Mouse (Mus musculus): ENCODE data around the gene Sptbn2. TPM values are rescaled to one million over a fixed set of nuclear protein-coding genes. Genes with fewer than 3 reads are reported as not detected.
A peak's percentile ranks its signal among the peaks of the same experiment; 100 is the strongest.
"Not testable (repeated sequence)": the region's sequence is repeated elsewhere in the genome, so short reads cannot be mapped to it uniquely, and the experiment has no call there.

The Sptbn2 gene
- total RNA-seq, 2 experiments from 2014 or later, result 0.19 to 0.22 TPM

- DNase-seq, result no peak
- intact Hi-C loops (cut with DNase I), result no loop called here
Observed at GRCm38 (mm10) chr19:4720671-4721244, 9.8 kb downstream of the Sptbn2 start.

DNA sequence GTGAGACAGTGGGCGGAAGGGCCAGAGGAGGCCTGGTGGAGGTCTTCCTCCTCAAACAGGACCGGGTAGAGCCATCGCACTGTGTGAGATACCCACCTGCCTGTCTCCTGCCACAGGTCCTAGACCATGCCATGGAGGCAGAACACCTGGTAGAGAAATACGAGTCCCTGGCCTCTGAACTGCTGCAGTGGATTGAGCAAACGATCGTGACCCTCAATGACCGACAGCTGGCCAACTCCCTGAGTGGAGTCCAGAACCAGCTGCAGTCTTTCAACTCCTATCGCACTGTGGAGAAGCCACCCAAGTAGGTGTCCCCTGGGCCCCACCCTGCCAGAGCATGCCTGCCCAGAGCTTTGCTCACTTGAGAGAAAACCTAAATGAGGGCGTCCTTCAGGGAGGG lies 18.2 kb downstream of the Sptbn2 start:
- intact Hi-C loops (cut with DNase I), result no loop called here

GRCm38 (mm10) chr19:4733052-4733451 lies 22.1 kb downstream of the Sptbn2 start:
- intact Hi-C loops (cut with DNase I), result no loop called here
- DNase-seq, result no peak

More for the DNA sequence above, 18.2 kb downstream of the Sptbn2 start:
- DNase-seq, result no peak

- peak in 1 of 2 experiments; percentile 16 for DNase-seq
Observed at GRCm38 (mm10) chr19:4737866-4738265, 26.9 kb downstream of the Sptbn2 start.

DNA sequence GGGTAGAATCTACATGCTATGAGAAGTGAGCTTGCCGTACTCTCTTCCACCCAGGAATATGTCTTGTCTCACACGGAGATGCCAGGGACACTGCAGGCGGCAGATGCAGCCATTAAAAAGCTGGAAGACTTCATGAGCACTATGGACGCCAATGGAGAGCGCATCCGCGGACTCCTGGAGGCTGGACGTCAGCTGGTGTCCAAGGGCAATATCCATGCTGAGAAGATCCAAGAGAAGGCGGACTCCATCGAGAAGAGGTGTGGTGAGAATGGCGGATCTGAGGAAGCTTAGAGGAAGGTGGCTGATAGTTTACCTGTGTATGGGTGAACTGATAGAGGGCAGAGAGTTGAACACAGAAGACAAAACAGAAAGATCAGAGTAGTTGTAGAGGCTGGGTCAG lies 28.1 kb downstream of the Sptbn2 start:
- no peak for DNase-seq
- intact Hi-C loops (cut with DNase I), result no loop called here

More at GRCm38 (mm10) chr19:4737866-4738265, 26.9 kb downstream of the Sptbn2 start:
- intact Hi-C loops (cut with DNase I), result no loop called here

GRCm38 (mm10) chr19:4739762-4740161 lies 28.8 kb downstream of the Sptbn2 start:
- DNase-seq, result no peak
- intact Hi-C loops (cut with DNase I), result loop anchor here (1.0 kb wide), 1 partner anchor 110 kb away; no protein-coding TSS in a partner anchor

- intact Hi-C loops (cut with DNase I), result no loop called here
- no peak for DNase-seq
Observed at GRCm38 (mm10) chr19:4741482-4741881, 30.5 kb downstream of the Sptbn2 start.

DNA sequence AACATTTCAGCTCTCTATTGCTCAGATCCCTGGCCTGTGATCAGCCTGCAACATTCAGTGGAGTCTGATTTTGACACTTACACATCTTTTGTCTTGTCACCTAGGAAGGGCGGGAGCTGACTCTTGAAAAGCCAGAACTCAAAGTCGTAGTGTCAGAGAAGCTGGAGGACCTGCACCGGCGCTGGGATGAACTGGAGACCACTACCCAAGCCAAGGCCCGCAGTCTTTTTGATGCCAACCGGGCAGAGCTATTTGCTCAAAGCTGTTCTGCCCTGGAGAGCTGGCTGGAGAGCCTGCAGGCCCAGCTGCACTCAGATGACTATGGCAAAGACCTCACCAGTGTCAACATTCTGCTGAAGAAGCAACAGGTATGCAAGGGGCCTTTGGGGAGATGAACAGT lies 31.3 kb downstream of the Sptbn2 start:
- no peak for DNase-seq
- intact Hi-C loops (cut with DNase I), result no loop called here

- peak in 1 of 2 experiments; percentile 18 for DNase-seq
- intact Hi-C loops (cut with DNase I), result loop anchor here (1.0 kb wide), 1 partner anchor 246 kb away; no protein-coding TSS in a partner anchor
Observed at GRCm38 (mm10) chr19:4743524-4743923, 32.6 kb downstream of the Sptbn2 start.

- intact Hi-C loops (cut with DNase I), result no loop called here
- no peak for DNase-seq
Observed at GRCm38 (mm10) chr19:4744026-4744425, 33.1 kb downstream of the Sptbn2 start.

DNA sequence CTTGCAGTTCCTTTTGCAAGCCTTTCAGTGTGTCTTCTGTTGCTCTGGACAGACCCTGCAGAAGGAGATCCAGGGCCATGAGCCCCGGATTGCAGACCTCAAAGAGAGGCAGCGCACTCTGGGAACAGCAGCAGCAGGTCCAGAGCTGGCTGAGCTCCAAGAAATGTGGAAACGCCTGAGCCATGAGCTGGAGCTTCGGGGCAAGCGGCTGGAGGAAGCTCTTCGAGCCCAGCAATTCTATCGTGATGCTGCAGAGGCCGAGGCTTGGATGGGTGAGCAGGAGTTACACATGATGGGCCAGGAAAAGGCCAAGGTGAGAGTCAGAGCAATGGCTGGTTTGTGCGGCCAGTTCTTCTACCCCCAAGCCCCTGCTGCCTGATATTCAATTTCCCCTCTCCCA lies 34.1 kb downstream of the Sptbn2 start:
- intact Hi-C loops (cut with DNase I), result no loop called here

DNA sequence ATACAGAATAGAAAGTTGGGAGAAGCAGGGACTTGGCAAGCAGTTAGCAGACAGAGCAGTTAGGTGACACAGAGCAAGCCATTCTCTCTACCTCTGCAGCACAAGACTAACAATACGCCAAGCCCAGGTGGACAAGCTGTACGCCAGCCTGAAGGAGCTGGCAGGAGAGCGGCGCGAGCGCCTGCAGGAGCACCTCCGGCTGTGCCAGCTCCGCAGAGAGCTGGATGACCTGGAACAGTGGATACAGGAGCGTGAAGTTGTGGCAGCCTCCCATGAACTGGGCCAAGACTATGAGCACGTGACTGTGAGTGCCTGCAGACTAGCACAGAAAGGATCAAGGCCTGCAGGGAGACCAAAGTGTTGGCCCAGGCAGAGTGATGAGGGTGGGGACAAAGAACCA lies 34.7 kb downstream of the Sptbn2 start:
- intact Hi-C loops (cut with DNase I), result no loop called here
- no peak for DNase-seq

More for the DNA sequence above, 34.1 kb downstream of the Sptbn2 start:
- DNase-seq, result peak; percentile 30 to 40

- DNase-seq, result peak; percentile 29 to 53
- intact Hi-C loops (cut with DNase I), result no loop called here
Observed at GRCm38 (mm10) chr19:4746611-4747010, 35.6 kb downstream of the Sptbn2 start.

GRCm38 (mm10) chr19:4747631-4748312 lies 36.8 kb downstream of the Sptbn2 start:
- intact Hi-C loops (cut with DNase I), result no loop called here
- DNase-seq, result no peak

DNA sequence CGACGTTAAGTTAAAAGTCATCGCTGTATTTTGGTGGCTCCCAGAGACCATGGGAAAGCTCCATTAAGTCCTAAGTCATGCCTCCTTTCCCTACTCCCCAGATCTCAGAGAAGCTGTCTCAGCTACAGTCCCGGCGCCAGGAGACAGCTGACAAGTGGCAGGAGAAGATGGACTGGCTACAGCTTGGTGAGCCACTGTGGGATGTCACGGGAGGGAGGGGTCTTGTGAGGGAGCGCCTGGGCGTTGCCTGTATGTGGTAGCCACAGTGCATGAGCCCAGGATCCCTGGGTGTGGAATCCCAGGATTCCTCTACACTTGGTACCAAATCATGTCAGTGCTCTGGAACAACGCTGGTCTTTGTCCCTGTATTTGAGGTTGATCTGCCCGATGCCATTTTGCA lies 37.5 kb downstream of the Sptbn2 start:
- intact Hi-C loops (cut with DNase I), result no loop called here
- no peak for DNase-seq

DNA sequence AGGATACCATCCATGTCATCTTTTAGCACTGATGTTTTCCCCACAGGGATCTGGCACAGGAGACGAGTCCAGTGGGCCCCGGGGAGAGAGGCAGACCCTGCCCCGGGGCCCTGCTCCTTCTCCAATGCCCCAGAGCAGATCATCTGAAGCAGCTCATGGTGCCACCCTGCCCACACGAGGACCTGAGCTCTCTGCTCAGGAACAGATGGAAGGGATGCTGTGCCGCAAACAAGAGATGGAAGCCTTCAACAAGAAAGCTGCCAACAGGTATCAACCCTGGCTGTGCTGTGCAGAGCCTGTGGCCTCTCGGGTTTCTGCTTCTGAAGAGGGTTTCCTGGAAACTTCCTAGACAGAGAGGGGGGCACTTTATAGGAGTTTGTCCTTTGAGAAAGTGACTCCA lies 39.0 kb downstream of the Sptbn2 start:
- DNase-seq, result no peak
- intact Hi-C loops (cut with DNase I), result no loop called here

- intact Hi-C loops (cut with DNase I), result loop anchor here (1.0 to 5.0 kb wide), 6 partner anchors 37 to 245 kb away; partner anchors contain the start of genes Gm21992, Mrpl11, Rbm14 and Rbm4
- DNase-seq, result peak; percentile 87 to 90
Observed at GRCm38 (mm10) chr19:4755565-4756192, 44.7 kb downstream of the Sptbn2 start.

DNA sequence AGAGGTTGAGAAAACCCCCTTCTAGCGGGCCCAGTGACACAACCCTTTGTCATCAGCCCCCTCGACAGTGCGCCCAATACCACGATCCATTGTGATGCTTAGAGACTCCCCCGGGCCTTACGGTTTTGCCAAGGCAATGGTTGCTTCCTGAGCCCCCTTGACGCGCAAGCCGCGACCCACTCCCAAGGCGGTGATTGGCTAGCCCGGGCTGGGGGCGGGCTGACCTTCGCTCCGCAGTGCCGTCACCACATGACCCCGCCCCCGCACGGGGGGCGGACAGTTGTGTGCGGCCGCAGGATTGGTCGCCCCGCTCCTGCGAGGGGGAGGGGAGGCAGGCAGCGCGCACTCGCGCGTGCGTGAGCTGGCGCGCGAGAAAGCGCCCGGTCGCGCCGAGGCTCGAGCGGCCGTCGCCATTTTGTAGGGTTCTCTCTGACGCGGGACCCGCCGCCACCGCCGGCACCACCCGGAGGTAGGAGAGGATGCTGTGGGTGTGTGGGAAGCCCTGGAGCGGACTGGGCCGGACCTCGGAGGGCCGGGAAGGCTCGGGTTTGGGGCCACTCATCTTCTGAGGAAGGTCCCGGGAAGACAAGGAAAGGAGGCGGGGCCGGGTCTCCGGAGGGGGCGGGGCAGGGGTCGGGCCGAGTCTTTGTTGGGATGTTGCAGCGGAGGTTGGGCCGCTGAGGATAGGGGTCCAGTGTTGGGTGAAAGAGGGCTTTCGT lies 45.4 kb downstream of the Sptbn2 start, which contains the start of gene Rbm4b:
Rbm4b (plus strand) TSS at position 305 of the 719 bp plus-strand sequence.
- intact Hi-C loops (cut with DNase I), result loop anchor here (2.0 to 5.0 kb wide), 3 partner anchors 36 to 152 kb away; partner anchors contain the start of genes Gm21992, Rbm14 and Rbm4

GRCm38 (mm10) chr19:4756921-4757320 lies 46.0 kb downstream of the Sptbn2 start:
- intact Hi-C loops (cut with DNase I), result loop anchor here (2.0 to 5.0 kb wide), 3 partner anchors 35 to 152 kb away; partner anchors contain the start of genes Gm21992, Rbm14 and Rbm4

More for the DNA sequence above, 45.4 kb downstream of the Sptbn2 start, which contains the start of gene Rbm4b:
- DNase-seq, result peak; percentile 95

GRCm38 (mm10) chr19:4760544-4760943 lies 49.6 kb downstream of the Sptbn2 start:
- intact Hi-C loops (cut with DNase I); DNase-seq: not testable (repeated sequence)

More at GRCm38 (mm10) chr19:4756921-4757320, 46.0 kb downstream of the Sptbn2 start:
- no peak for DNase-seq

Data from heart, postnatal 36 days (tissue).